Mouse (Mus musculus) forebrain, embryonic 14.5 days (tissue): ENCODE results near the gene Abcf2. TPM values are rescaled to one million over a fixed set of nuclear protein-coding genes. Genes with fewer than 3 reads are reported as not detected.
A peak's percentile ranks its signal among the peaks of the same experiment; 100 is the strongest.

Experiments
- ATAC-seq: fragments of 200-750 bp; cut with Nextera tagmentation; 2 replicates; pipeline ENCODE4 v1.8.0; 2017; ENCODE audit warnings: mild to moderate bottlenecking, moderate library complexity
- DNase-seq: peaks from one replicate; pipeline ENCODE4 v3.0.0-alpha.2; 2015; ENCODE audit warnings: low spot score
- H3K27ac ChIP-seq: fragments of 300-500 bp; sonication (generic); 2 replicates; pipeline ENCODE4 v1.5.1; 2014; ENCODE audit warnings: low read depth, mild to moderate bottlenecking, control low read depth, low read length, moderate library complexity
- H3K27me3 ChIP-seq: fragments of 300-500 bp; sonication (generic); replicated peaks from 2 replicates; pipeline ENCODE4 v1.6.1; 2014; ENCODE audit warnings: low read length, control low read depth, mixed read lengths; ENCODE audit not compliant: control insufficient read depth, insufficient read depth
- H3K36me3 ChIP-seq: fragments of 300-500 bp; sonication (generic); 2 replicates; pipeline ENCODE4 v1.6.1; 2014; ENCODE audit warnings: low read length, control low read depth; ENCODE audit not compliant: control insufficient read depth, insufficient read depth
- H3K4me1 ChIP-seq: fragments of 300-500 bp; sonication (generic); 2 replicates; pipeline ENCODE4 v1.6.1; 2014; ENCODE audit warnings: antibody characterized with exemption, low read length, control low read depth; ENCODE audit not compliant: control insufficient read depth, insufficient read depth
- H3K4me2 ChIP-seq: fragments of 300-500 bp; sonication (generic); 2 replicates; pipeline ENCODE4 v1.6.1; 2014; ENCODE audit warnings: mild to moderate bottlenecking, control low read depth, low read length
- H3K4me3 ChIP-seq: fragments of 300-500 bp; sonication (generic); 2 replicates; pipeline ENCODE4 v1.5.1; 2014; ENCODE audit warnings: low read depth, low read length, control low read depth
- H3K9ac ChIP-seq: fragments of 300-500 bp; sonication (generic); 2 replicates; pipeline ENCODE4 v1.6.1; 2014; ENCODE audit warnings: mild to moderate bottlenecking, low read length, control low read depth, moderate library complexity
- H3K9me3 ChIP-seq: fragments of 300-500 bp; sonication (generic); replicated peaks from 2 replicates; pipeline ENCODE4 v1.6.1; 2016; ENCODE audit warnings: low read length, control low read depth, mixed read lengths; ENCODE audit not compliant: control insufficient read depth
- WGBS: fragments of 180-500 bp; shearing (Covaris S2); extraction: QIAGEN DNeasy Blood & Tissue Kit; methylation state at CpG from one replicate; pipeline ENCODE4 v1.1.7; 2014; 5-methylcytosine and 5-hydroxymethylcytosine counted together
- polyA plus RNA-seq: library from polyadenylated mRNA; unstranded; fragments of >200 nt; fragmentation: Nextera tagmentation; extraction: Ambion mirVana; gene quantifications from 2 replicates; pipeline ENCODE4 v1.2.1, GENCODE M21; 2014

Gene Abcf2
- polyA plus RNA-seq, 1 experiment from 2014 or later, result 111 TPM

- H3K27ac ChIP-seq, result peak overlapping the region; percentile 99
- peaks cover 34% of the 10 kb centered on the region for H3K36me3 ChIP-seq
- no peaks in the 10 kb centered on the region for H3K27me3 ChIP-seq
- ATAC-seq (peak; percentile 43), DNase-seq (peak; percentile 93)
- no peaks in the 10 kb centered on the region for H3K9me3 ChIP-seq
- peak overlapping the region; percentile 26 for H3K4me3 ChIP-seq
- H3K4me1 ChIP-seq, result peaks cover 53% of the 10 kb centered on the region
- peak overlapping the region; percentile 93 for H3K4me2 ChIP-seq
- H3K9ac ChIP-seq, result peak overlapping the region; percentile 53
- 33% methylated on average over 2 of the region's 2 CpGs for WGBS
Measured at GRCm38 (mm10) chr5:24597221-24597728, 20.0 kb upstream of the Abcf2 start.

GRCm38 (mm10) chr5:24596519-24597171 is 19.4 kb upstream of the Abcf2 start:
- under 1% methylated on average over 11 of the region's 11 CpGs for WGBS
- H3K4me2 ChIP-seq, result peak overlapping the region; percentile 93
- H3K27ac ChIP-seq, result peak overlapping the region; percentile 99
- H3K9ac ChIP-seq, result peak overlapping the region; percentile 53
- peaks cover 51% of the 10 kb centered on the region for H3K4me1 ChIP-seq
- H3K4me3 ChIP-seq, result peak overlapping the region; percentile 26
- peak; percentile 97 for DNase-seq
- peak; percentile 73 for ATAC-seq
- H3K9me3 ChIP-seq, result no peaks in the 10 kb centered on the region
- H3K27me3 ChIP-seq, result no peaks in the 10 kb centered on the region
- H3K36me3 ChIP-seq, result peaks cover 40% of the 10 kb centered on the region

GRCm38 (mm10) chr5:24595786-24596380 is 18.6 kb upstream of the Abcf2 start:
- H3K4me2 ChIP-seq, result peak overlapping the region; percentile 93
- 29% methylated on average over 14 of the region's 14 CpGs for WGBS
- H3K4me3 ChIP-seq, result peak overlapping the region; percentile 26; the same call in 1 of the 2 replicates
- peaks cover 48% of the 10 kb centered on the region for H3K36me3 ChIP-seq
- H3K27me3 ChIP-seq, result no peaks in the 10 kb centered on the region
- ATAC-seq, result no peak
- H3K4me1 ChIP-seq, result peaks cover 50% of the 10 kb centered on the region
- H3K9me3 ChIP-seq, result no peaks in the 10 kb centered on the region
- DNase-seq, result no peak
- H3K9ac ChIP-seq, result peak overlapping the region; percentile 53
- peak overlapping the region; percentile 99 for H3K27ac ChIP-seq

- Histone ChIP-seq H3K4me2 (peak overlapping the region; percentile 93), H3K4me3 (no peak overlapping the region), H3K27me3 (no peaks in the 10 kb centered on the region), H3K36me3 (peaks cover 54% of the 10 kb centered on the region), H3K9ac (peak overlapping the region; percentile 53; the same call in 1 of the 2 replicates), H3K27ac (peak overlapping the region; percentile 99), H3K4me1 (peaks cover 44% of the 10 kb centered on the region), H3K9me3 (no peaks in the 10 kb centered on the region)
- ATAC-seq (no peak), DNase-seq (no peak)
- WGBS, result 91% methylated on average over 5 of the region's 5 CpGs
Measured at GRCm38 (mm10) chr5:24595261-24595660, 18.0 kb upstream of the Abcf2 start.

- peaks cover 38% of the 10 kb centered on the region for H3K4me1 ChIP-seq
- 97% methylated on average over 5 of the region's 5 CpGs for WGBS
- ATAC-seq, result no peak
Measured at GRCm38 (mm10) chr5:24594346-24594745, 17.1 kb upstream of the Abcf2 start.

GRCm38 (mm10) chr5:24593928-24594327 is 16.7 kb upstream of the Abcf2 start:
- Histone ChIP-seq H3K4me3 (no peak overlapping the region), H3K9ac (no peak overlapping the region), H3K4me1 (peaks cover 34% of the 10 kb centered on the region), H3K9me3 (no peaks in the 10 kb centered on the region), H3K4me2 (no peak overlapping the region), H3K27ac (no peak overlapping the region), H3K36me3 (peaks cover 66% of the 10 kb centered on the region), H3K27me3 (no peaks in the 10 kb centered on the region)
- no peak for DNase-seq
- no peak for ATAC-seq
- WGBS, result 68% methylated on average over 10 of the region's 10 CpGs

More at GRCm38 (mm10) chr5:24594346-24594745, 17.1 kb upstream of the Abcf2 start:
- Histone ChIP-seq H3K9ac (no peak overlapping the region), H3K27ac (no peak overlapping the region), H3K9me3 (no peaks in the 10 kb centered on the region), H3K4me3 (no peak overlapping the region), H3K36me3 (peaks cover 62% of the 10 kb centered on the region), H3K4me2 (no peak overlapping the region), H3K27me3 (no peaks in the 10 kb centered on the region)
- DNase-seq, result no peak

GRCm38 (mm10) chr5:24593230-24593629 is 16.0 kb upstream of the Abcf2 start:
- ATAC-seq (no peak), DNase-seq (no peak)
- no peak overlapping the region for H3K27ac ChIP-seq
- H3K4me3 ChIP-seq, result no peak overlapping the region
- no peak overlapping the region for H3K9ac ChIP-seq
- no peaks in the 10 kb centered on the region for H3K9me3 ChIP-seq
- no peak overlapping the region for H3K4me2 ChIP-seq
- H3K27me3 ChIP-seq, result no peaks in the 10 kb centered on the region
- peaks cover 28% of the 10 kb centered on the region for H3K4me1 ChIP-seq
- WGBS, result 79% methylated on average over 10 of the region's 10 CpGs
- H3K36me3 ChIP-seq, result peaks cover 71% of the 10 kb centered on the region

- ATAC-seq (no peak), DNase-seq (no peak)
- no peak overlapping the region for H3K4me3 ChIP-seq
- H3K36me3 ChIP-seq, result peaks cover 73% of the 10 kb centered on the region
- 69% methylated on average over 21 of the region's 21 CpGs for WGBS
- H3K27me3 ChIP-seq, result no peaks in the 10 kb centered on the region
- H3K4me1 ChIP-seq, result peaks cover 27% of the 10 kb centered on the region
- H3K27ac ChIP-seq, result no peak overlapping the region
- H3K9me3 ChIP-seq, result no peaks in the 10 kb centered on the region
- no peak overlapping the region for H3K9ac ChIP-seq
- no peak overlapping the region for H3K4me2 ChIP-seq
Measured at GRCm38 (mm10) chr5:24592471-24593160, 15.3 kb upstream of the Abcf2 start.
